Mouse (Mus musculus): Measurements from ENCODE around the gene Slc9a9.

Gene Slc9a9

GRCm38 (mm10) chr9:94838479-94839031, 168.8 kb downstream of the Slc9a9 start:
- no peak for DNase-seq (ENCODE audit: low read depth)

GRCm38 (mm10) chr9:94839204-94839603, 169.5 kb downstream of the Slc9a9 start:
- no peak for DNase-seq (ENCODE audit: low read depth)

GRCm38 (mm10) chr9:94840398-94840797, 170.7 kb downstream of the Slc9a9 start:
- DNase-seq (ENCODE audit: low read depth): no peak

GRCm38 (mm10) chr9:94840972-94841371, 171.3 kb downstream of the Slc9a9 start:
- no peak for DNase-seq (ENCODE audit: low read depth)

- DNase-seq (ENCODE audit: low read depth): no peak
These were observed 174.5 kb downstream of the Slc9a9 start for GRCm38 (mm10) chr9:94844176-94844575.

GRCm38 (mm10) chr9:94847624-94848023, 177.9 kb downstream of the Slc9a9 start:
- no peak for DNase-seq (ENCODE audit: low read depth)

- DNase-seq (ENCODE audit: low read depth): no peak
These were observed 181.8 kb downstream of the Slc9a9 start for GRCm38 (mm10) chr9:94851550-94851949.

- DNase-seq (ENCODE audit: low read depth): no peak
These were observed 186.4 kb downstream of the Slc9a9 start for GRCm38 (mm10) chr9:94856093-94856492.

- DNase-seq (ENCODE audit: low read depth): no peak
These were observed 198.8 kb downstream of the Slc9a9 start for GRCm38 (mm10) chr9:94868557-94868956.

GRCm38 (mm10) chr9:94869023-94869799, 199.5 kb downstream of the Slc9a9 start:
- DNase-seq (ENCODE audit: low read depth): no peak

GRCm38 (mm10) chr9:94882517-94882916, 212.8 kb downstream of the Slc9a9 start:
- DNase-seq (ENCODE audit: low read depth): no peak

GRCm38 (mm10) chr9:94883435-94883834, 213.7 kb downstream of the Slc9a9 start:
- no peak for DNase-seq (ENCODE audit: low read depth)

GRCm38 (mm10) chr9:94885151-94885550, 215.4 kb downstream of the Slc9a9 start:
- no peak for DNase-seq (ENCODE audit: low read depth)

GRCm38 (mm10) chr9:94889647-94890046, 219.9 kb downstream of the Slc9a9 start:
- DNase-seq (ENCODE audit: low read depth): no peak

- no peak for DNase-seq (ENCODE audit: low read depth)
These were observed 226.2 kb downstream of the Slc9a9 start for GRCm38 (mm10) chr9:94895882-94896281.

- DNase-seq (ENCODE audit: low read depth): no peak
These were observed 234.5 kb downstream of the Slc9a9 start for GRCm38 (mm10) chr9:94904180-94904579.

GRCm38 (mm10) chr9:94907020-94907610, 237.4 kb downstream of the Slc9a9 start:
- DNase-seq (ENCODE audit: low read depth): no peak

GRCm38 (mm10) chr9:94912071-94912470, 242.4 kb downstream of the Slc9a9 start:
- no peak for DNase-seq (ENCODE audit: low read depth)

- no peak for DNase-seq (ENCODE audit: low read depth)
These were observed 252.4 kb downstream of the Slc9a9 start for GRCm38 (mm10) chr9:94922062-94922461.

GRCm38 (mm10) chr9:94925845-94926244, 256.1 kb downstream of the Slc9a9 start:
- DNase-seq (ENCODE audit: low read depth): no peak

- no peak for DNase-seq (ENCODE audit: low read depth)
These were observed 257.4 kb downstream of the Slc9a9 start for GRCm38 (mm10) chr9:94927101-94927500.

GRCm38 (mm10) chr9:94945569-94946135, 275.9 kb downstream of the Slc9a9 start:
- DNase-seq (ENCODE audit: low read depth): no peak

GRCm38 (mm10) chr9:94947246-94947645, 277.5 kb downstream of the Slc9a9 start:
- DNase-seq (ENCODE audit: low read depth): no peak

Measured in c-Kit-positive CD71-positive TER-119-negative erythroid progenitor cells, embryonic 14.5 days (primary cell).